Mouse (Mus musculus): ENCODE results near the gene Ube2k.

DNA sequence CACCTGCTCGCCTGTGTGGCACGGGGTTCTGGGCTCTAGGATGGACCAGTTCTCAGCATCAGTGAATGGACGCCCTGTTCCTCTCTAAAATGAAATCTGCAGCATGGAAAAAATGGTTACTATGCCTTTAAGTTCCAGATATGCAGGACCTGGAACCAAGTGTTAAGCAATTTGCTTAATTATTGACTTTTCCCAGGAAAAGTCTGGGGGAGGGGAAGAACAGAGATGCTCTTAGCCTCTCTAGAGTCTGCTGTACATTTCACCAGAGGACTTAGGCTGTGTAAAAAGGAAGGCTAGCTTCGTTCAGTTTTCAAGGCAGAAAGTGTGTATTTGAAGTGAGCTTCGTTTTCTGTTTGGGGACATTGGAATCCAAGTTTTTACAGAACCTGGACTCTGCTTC, 72.7 kb downstream of the Ube2k start:
- TF ChIP-seq CTCF (IDR thresholded peaks at IDR 0.05) (no peak), POLR2A (IDR thresholded peaks at IDR 0.05; ENCODE audit: insufficient read depth, low read depth, low read length) (no peak)

Measured in heart, adult 2 months (tissue).